Mouse (Mus musculus) embryonic facial prominence, embryonic 11.5 days (tissue): Measurements from ENCODE around the gene Unc45a. TPM values are rescaled to one million over a fixed set of nuclear protein-coding genes. Genes with fewer than 3 reads are reported as not detected.

Source experiments
- ATAC-seq: fragments of 200-750 bp; cut with Nextera tagmentation; replicated peaks from 2 replicates; pipeline ENCODE4 v1.8.0; 2017; ENCODE audit warnings: low read depth; ENCODE audit not compliant: insufficient number of reproducible peaks, low FRiP score, low TSS enrichment
- DNase-seq: peaks from one replicate; pipeline ENCODE4 v3.0.0-alpha.2; 2015; ENCODE audit warnings: low spot score
- H3K27ac ChIP-seq: fragments of 300-500 bp; sonication (generic); replicated peaks from 2 replicates; pipeline ENCODE4 v1.5.1; 2014; ENCODE audit warnings: mild to moderate bottlenecking, low read depth, low read length, control low read depth
- H3K27me3 ChIP-seq: fragments of 300-500 bp; sonication (generic); 2 replicates; pipeline ENCODE4 v1.6.1; 2014; ENCODE audit warnings: mild to moderate bottlenecking, low read length, moderate library complexity, mixed read lengths; ENCODE audit not compliant: control insufficient read depth, insufficient read depth
- H3K36me3 ChIP-seq: fragments of 300-500 bp; sonication (generic); replicated peaks from 2 replicates; pipeline ENCODE4 v1.6.1; 2014; ENCODE audit warnings: low read depth, mild to moderate bottlenecking, low read length, moderate library complexity, mixed read lengths; ENCODE audit not compliant: control insufficient read depth, insufficient read depth
- H3K4me1 ChIP-seq: fragments of 300-500 bp; sonication (generic); 2 replicates; pipeline ENCODE4 v1.6.1; 2014; ENCODE audit warnings: low read length, mixed read lengths; ENCODE audit not compliant: control insufficient read depth, insufficient read depth
- H3K4me2 ChIP-seq: fragments of 300-500 bp; sonication (generic); 2 replicates; pipeline ENCODE4 v1.6.1; 2014; ENCODE audit warnings: low read depth, mild to moderate bottlenecking, control low read depth, low read length, moderate library complexity
- H3K4me3 ChIP-seq: fragments of 300-500 bp; sonication (generic); 2 replicates; pipeline ENCODE4 v1.5.1; 2014; ENCODE audit warnings: low read depth, low read length, control low read depth
- H3K9ac ChIP-seq: fragments of 300-500 bp; sonication (generic); replicated peaks from 2 replicates; pipeline ENCODE4 v1.6.1; 2014; ENCODE audit warnings: mild to moderate bottlenecking, control low read depth, low read length
- H3K9me3 ChIP-seq: fragments of 300-500 bp; sonication (generic); replicated peaks from 2 replicates; pipeline ENCODE4 v1.6.1; 2016; ENCODE audit warnings: mild to moderate bottlenecking, low read length, inconsistent platforms, mixed read lengths; ENCODE audit not compliant: control insufficient read depth
- WGBS: fragments of 180-500 bp; shearing (Covaris S2); extraction: QIAGEN DNeasy Blood & Tissue Kit; methylation state at CpG from one replicate; pipeline ENCODE4 v1.1.7; 2014; 5-methylcytosine and 5-hydroxymethylcytosine counted together
- polyA plus RNA-seq: library from polyadenylated mRNA; unstranded; fragments of >200 nt; fragmentation: Nextera tagmentation; extraction: Ambion mirVana; gene quantifications from 2 replicates; pipeline ENCODE4 v1.2.1, GENCODE M21; 2014

Unc45a gene
- polyA plus RNA-seq, 1 experiment from 2014 or later: 26.5 TPM

- no peak overlapping the region for H3K27ac ChIP-seq
- ATAC-seq (no peak), DNase-seq (no peak)
- peaks cover 6% of the 10 kb centered on the region for H3K36me3 ChIP-seq
- peak overlapping the region; percentile 69 for H3K4me2 ChIP-seq
- H3K4me3 ChIP-seq: peak overlapping the region; percentile 60
- 24% methylated on average over 8 of the region's 8 CpGs for WGBS
- peak overlapping the region; percentile 74 for H3K9ac ChIP-seq
- H3K27me3 ChIP-seq: no peaks in the 10 kb centered on the region
- H3K9me3 ChIP-seq: no peaks in the 10 kb centered on the region
- no peaks in the 10 kb centered on the region for H3K4me1 ChIP-seq
Observed at GRCm38 (mm10) chr7:80323336-80323735, 17.5 kb downstream of the Unc45a start.

- no peaks in the 10 kb centered on the region; the same call in none of the 2 replicates for H3K36me3 ChIP-seq
- WGBS: 80% methylated on average over 19 of the region's 19 CpGs
- H3K4me1 ChIP-seq: no peaks in the 10 kb centered on the region
- H3K4me2 ChIP-seq: no peak overlapping the region
- H3K4me3 ChIP-seq: no peak overlapping the region
- no peak overlapping the region for H3K9ac ChIP-seq
- H3K27ac ChIP-seq: no peak overlapping the region
- H3K9me3 ChIP-seq: no peaks in the 10 kb centered on the region
- ATAC-seq (no peak), DNase-seq (no peak)
- H3K27me3 ChIP-seq: no peaks in the 10 kb centered on the region
Observed at GRCm38 (mm10) chr7:80319846-80320496, 20.8 kb downstream of the Unc45a start.

- Histone ChIP-seq H3K4me2 (no peak overlapping the region), H3K9me3 (no peaks in the 10 kb centered on the region), H3K4me3 (no peak overlapping the region), H3K9ac (no peak overlapping the region), H3K4me1 (no peaks in the 10 kb centered on the region), H3K27ac (0 out of 2 replicates have a peak overlapping the region, but pooled peaks have one; percentile 13), H3K27me3 (no peaks in the 10 kb centered on the region), H3K36me3 (peaks cover 7% of the 10 kb centered on the region)
- ATAC-seq (no peak), DNase-seq (no peak)
- 96% methylated on average over 4 of the region's 4 CpGs for WGBS
Observed at GRCm38 (mm10) chr7:80318670-80319069, 22.1 kb downstream of the Unc45a start.

GRCm38 (mm10) chr7:80317439-80318115 lies 23.2 kb downstream of the Unc45a start:
- Histone ChIP-seq H3K27me3 (no peaks in the 10 kb centered on the region), H3K4me2 (no peak overlapping the region), H3K4me3 (no peak overlapping the region), H3K9ac (no peak overlapping the region), H3K9me3 (no peaks in the 10 kb centered on the region), H3K36me3 (peaks cover 7% of the 10 kb centered on the region), H3K4me1 (no peaks in the 10 kb centered on the region), H3K27ac (no peak overlapping the region)
- no peak for ATAC-seq
- WGBS: 87% methylated on average over 1 of the region's 1 CpGs
- DNase-seq: no peak

GRCm38 (mm10) chr7:80315733-80316132 lies 25.1 kb downstream of the Unc45a start:
- no peak overlapping the region for H3K27ac ChIP-seq
- ATAC-seq (no peak), DNase-seq (no peak)
- H3K27me3 ChIP-seq: no peaks in the 10 kb centered on the region
- H3K9me3 ChIP-seq: no peaks in the 10 kb centered on the region
- WGBS: 83% methylated on average over 2 of the region's 2 CpGs
- peaks cover 7% of the 10 kb centered on the region for H3K36me3 ChIP-seq
- H3K4me2 ChIP-seq: no peak overlapping the region
- H3K9ac ChIP-seq: no peak overlapping the region
- no peaks in the 10 kb centered on the region for H3K4me1 ChIP-seq
- H3K4me3 ChIP-seq: no peak overlapping the region

GRCm38 (mm10) chr7:80310771-80311170 lies 30.0 kb downstream of the Unc45a start:
- DNase-seq (no peak), ATAC-seq (no peak)
- Histone ChIP-seq H3K9ac (no peak overlapping the region), H3K27ac (no peak overlapping the region), H3K4me2 (no peak overlapping the region), H3K36me3 (peaks cover 7% of the 10 kb centered on the region), H3K4me1 (no peaks in the 10 kb centered on the region), H3K9me3 (no peaks in the 10 kb centered on the region), H3K27me3 (no peaks in the 10 kb centered on the region), H3K4me3 (no peak overlapping the region)
- 88% methylated on average over 7 of the region's 7 CpGs for WGBS

GRCm38 (mm10) chr7:80307766-80308165 lies 33.0 kb downstream of the Unc45a start:
- Histone ChIP-seq H3K27me3 (no peaks in the 10 kb centered on the region), H3K36me3 (peaks cover 4% of the 10 kb centered on the region), H3K4me1 (no peaks in the 10 kb centered on the region), H3K9me3 (no peaks in the 10 kb centered on the region), H3K9ac (no peak overlapping the region), H3K27ac (no peak overlapping the region), H3K4me2 (no peak overlapping the region), H3K4me3 (no peak overlapping the region)
- no peak for ATAC-seq
- 78% methylated on average over 3 of the region's 3 CpGs for WGBS
- DNase-seq: no peak

- H3K36me3 ChIP-seq: peaks cover 14% of the 10 kb centered on the region
- H3K9me3 ChIP-seq: no peaks in the 10 kb centered on the region
Observed at GRCm38 (mm10) chr7:80301522-80301921, 39.3 kb downstream of the Unc45a start.

More at GRCm38 (mm10) chr7:80301522-80301921, 39.3 kb downstream of the Unc45a start:
- Histone ChIP-seq H3K4me2 (no peak overlapping the region), H3K4me1 (no peaks in the 10 kb centered on the region), H3K27ac (no peak overlapping the region), H3K4me3 (no peak overlapping the region), H3K9ac (no peak overlapping the region), H3K27me3 (no peaks in the 10 kb centered on the region)
- no peak for DNase-seq
- WGBS: 80% methylated on average over 2 of the region's 2 CpGs
- no peak for ATAC-seq
